Mouse (Mus musculus) liver, adult 2 months (tissue): Measurements from ENCODE around the gene Dop1a. TPM values are rescaled to one million over a fixed set of nuclear protein-coding genes. Genes with fewer than 3 reads are reported as not detected.

ENCODE experiments used
- DNase-seq: peaks from one replicate; pipeline ENCODE4 v3.0.0-alpha.2; 2011; ENCODE audit warnings: low read depth, low spot score; ENCODE audit errors: extremely low read depth
- H3K27ac ChIP-seq: fragments of 200-500 bp; replicated peaks from 2 replicates; pipeline ENCODE4 v1.5.1; 2012; ENCODE audit warnings: low read depth, mild to moderate bottlenecking, control low read depth, inconsistent platforms, low read length; ENCODE audit not compliant: insufficient read depth
- H3K27me3 ChIP-seq: fragments of 200-500 bp; 2 replicates; pipeline ENCODE4 v1.6.1; 2012; ENCODE audit warnings: mild to moderate bottlenecking, moderate library complexity, low read length, inconsistent platforms; ENCODE audit not compliant: control insufficient read depth, insufficient read depth
- H3K36me3 ChIP-seq: fragments of 200-500 bp; 2 replicates; pipeline ENCODE4 v1.6.1; 2012; ENCODE audit warnings: low read length, inconsistent platforms; ENCODE audit not compliant: control insufficient read depth, insufficient read depth
- H3K4me1 ChIP-seq: fragments of 200-500 bp; 2 replicates; pipeline ENCODE4 v1.6.1; 2011; ENCODE audit warnings: low read length; ENCODE audit not compliant: control insufficient read depth, insufficient read depth
- H3K4me3 ChIP-seq: fragments of 200-500 bp; 2 replicates; pipeline ENCODE4 v1.5.1; 2011; ENCODE audit warnings: low read depth, mild to moderate bottlenecking, control low read depth, low read length, moderate library complexity; ENCODE audit not compliant: insufficient read depth
- H3K79me2 ChIP-seq: fragments of 200-500 bp; 2 replicates; pipeline ENCODE4 v1.6.1; 2012; ENCODE audit warnings: inconsistent platforms, mild to moderate bottlenecking, low read length, moderate library complexity; ENCODE audit not compliant: control insufficient read depth, insufficient read depth
- H3K9ac ChIP-seq: fragments of 200-500 bp; 2 replicates; pipeline ENCODE4 v1.6.1; 2012; ENCODE audit warnings: low read depth, mild to moderate bottlenecking, control low read depth, inconsistent platforms, low read length
- CTCF ChIP-seq: fragments of 200-500 bp; IDR thresholded peaks from 2 replicates; pipeline ENCODE4 v1.5.1; 2011; ENCODE audit warnings: low read depth, low read length, control low read depth
- POLR2A ChIP-seq: fragments of 200-500 bp; IDR thresholded peaks from 2 replicates; pipeline ENCODE4 v1.6.1; 2011; ENCODE audit warnings: low read length, control low read depth; ENCODE audit not compliant: insufficient read depth; ENCODE audit errors: extremely low read depth
- WGBS: fragments of 180-500 bp; shearing (Covaris S2); methylation state at CpG from one replicate; pipeline ENCODE4 v1.1.7; 2018; 5-methylcytosine and 5-hydroxymethylcytosine counted together
- polyA plus RNA-seq: library from polyadenylated mRNA; depleted of rRNA; stranded (reverse); fragments of >200 nt; gene quantifications from 2 replicates; pipeline ENCODE4 v1.2.3, GENCODE M21; 2012; rRNA removed
- total RNA-seq: library from RNA; depleted of rRNA; stranded (reverse); fragments of >200 nt; gene quantifications from 2 replicates; pipeline ENCODE4 v1.2.3, GENCODE M21; 2014; rRNA removed

Dop1a gene
- total RNA-seq: 25.2 and 25.9 TPM in 2 replicates
- 3.8 and 5.9 TPM in 2 replicates for polyA plus RNA-seq

- Histone ChIP-seq H3K27ac (peak within 1 kb of the TSS; percentile 83), H3K4me1 (peaks cover 7% of the 10 kb centered on the region; the same call in 1 of the 2 replicates), H3K79me2 (peaks cover 11% of the 10 kb centered on the region), H3K36me3 (no peaks in the 10 kb centered on the region), H3K27me3 (no peaks in the 10 kb centered on the region), H3K4me3 (peak within 1 kb of the TSS; percentile 61), H3K9ac (peak within 1 kb of the TSS; percentile 98)
- under 1% methylated on average over 93 of the region's 93 CpGs for WGBS
- peak; percentile 83 for DNase-seq
- peak; percentile 61 for TF ChIP-seq POLR2A
- TF ChIP-seq CTCF: peak; percentile 90
Observed at GRCm38 (mm10) chr9:86466990-86467870, at the start of gene Dop1a. Gene Dop1a, plus strand, starts transcription at chr9:86467154.

- no peak for TF ChIP-seq CTCF
- TF ChIP-seq POLR2A: no peak
- no peak overlapping the region for H3K9ac ChIP-seq
- no peak overlapping the region for H3K27ac ChIP-seq
- H3K27me3 ChIP-seq: no peaks in the 10 kb centered on the region
- peaks cover 8% of the 10 kb centered on the region; the same call in 1 of the 2 replicates for H3K4me1 ChIP-seq
- H3K36me3 ChIP-seq: no peaks in the 10 kb centered on the region
- peak; percentile 95 for DNase-seq
- H3K79me2 ChIP-seq: no peaks in the 10 kb centered on the region
- no peak overlapping the region for H3K4me3 ChIP-seq
- WGBS: 26% methylated on average over 1 of the region's 1 CpGs
Observed at GRCm38 (mm10) chr9:86417971-86418370, 49.0 kb upstream of the Dop1a start.

- Histone ChIP-seq H3K4me3 (no peak overlapping the region), H3K9ac (no peak overlapping the region), H3K79me2 (no peaks in the 10 kb centered on the region), H3K27me3 (no peaks in the 10 kb centered on the region), H3K27ac (no peak overlapping the region), H3K36me3 (no peaks in the 10 kb centered on the region), H3K4me1 (peaks cover 3% of the 10 kb centered on the region; the same call in 1 of the 2 replicates)
- TF ChIP-seq CTCF (no peak), POLR2A (no peak)
- DNase-seq: no peak
- WGBS: 90% methylated on average over 6 of the region's 6 CpGs
Observed at GRCm38 (mm10) chr9:86419366-86419765, 47.6 kb upstream of the Dop1a start.

- Histone ChIP-seq H3K4me3 (no peak overlapping the region), H3K27ac (no peak overlapping the region), H3K9ac (no peak overlapping the region), H3K27me3 (no peaks in the 10 kb centered on the region), H3K79me2 (no peaks in the 10 kb centered on the region), H3K4me1 (peaks cover under 1% of the 10 kb centered on the region; the same call in 1 of the 2 replicates), H3K36me3 (no peaks in the 10 kb centered on the region)
- TF ChIP-seq POLR2A: no peak
- no peak for TF ChIP-seq CTCF
- 90% methylated on average over 4 of the region's 4 CpGs for WGBS
- no peak for DNase-seq
Observed at GRCm38 (mm10) chr9:86423331-86423730, 43.6 kb upstream of the Dop1a start.

- H3K27me3 ChIP-seq: no peaks in the 10 kb centered on the region
- H3K4me1 ChIP-seq: no peaks in the 10 kb centered on the region
- no peak overlapping the region for H3K27ac ChIP-seq
- no peak overlapping the region for H3K4me3 ChIP-seq
- TF ChIP-seq POLR2A (no peak), CTCF (no peak)
- no peak overlapping the region for H3K9ac ChIP-seq
- 96% methylated on average over 3 of the region's 3 CpGs for WGBS
- no peaks in the 10 kb centered on the region for H3K36me3 ChIP-seq
- H3K79me2 ChIP-seq: no peaks in the 10 kb centered on the region
- DNase-seq: no peak
Observed at GRCm38 (mm10) chr9:86435510-86435909, 31.4 kb upstream of the Dop1a start.

- TF ChIP-seq CTCF (no peak), POLR2A (no peak)
- DNase-seq: no peak
- no peak overlapping the region for H3K27ac ChIP-seq
- no peaks in the 10 kb centered on the region for H3K4me1 ChIP-seq
- WGBS: 97% methylated on average over 8 of the region's 8 CpGs
- no peaks in the 10 kb centered on the region for H3K27me3 ChIP-seq
- H3K36me3 ChIP-seq: no peaks in the 10 kb centered on the region
- H3K79me2 ChIP-seq: no peaks in the 10 kb centered on the region
- H3K9ac ChIP-seq: no peak overlapping the region
- H3K4me3 ChIP-seq: no peak overlapping the region
Observed at GRCm38 (mm10) chr9:86436608-86437007, 30.3 kb upstream of the Dop1a start.
